Mouse (Mus musculus): ENCODE results near the gene Rnls. TPM values are rescaled to one million over a fixed set of nuclear protein-coding genes. Genes with fewer than 3 reads are reported as not detected.

Rnls gene
- total and polyA plus RNA-seq, 3 experiments, result 1.7 to 3.7 (median 2.8) TPM

DNA sequence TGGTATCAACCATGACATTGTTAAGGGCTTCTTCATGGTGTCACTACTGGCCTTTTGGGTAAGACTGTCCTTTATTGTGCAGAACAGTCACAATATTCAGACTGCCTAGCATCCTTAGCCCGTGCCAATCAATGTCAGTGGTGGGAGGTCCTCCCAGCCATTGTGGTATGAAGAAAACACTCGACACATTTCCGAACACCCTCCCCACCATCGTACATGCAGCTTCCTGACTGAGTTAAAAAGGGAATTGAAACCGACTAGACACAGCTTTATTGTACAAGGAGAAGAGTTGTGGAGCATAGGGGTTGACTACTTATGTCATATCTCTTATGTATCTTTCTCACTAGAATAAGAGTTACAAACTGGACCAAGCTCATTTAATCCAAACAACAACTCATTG is 272.1 kb downstream of the Rnls start (continued):
- TF ChIP-seq MAZ (IDR thresholded peaks at IDR 0.05; ENCODE audit: low read depth, low read length) (peak; percentile 58; the same call in 1 of the 2 replicates), IRF4 (IDR thresholded peaks at IDR 0.05; ENCODE audit: low read depth, low read length) (peak; percentile 97)

DNA sequence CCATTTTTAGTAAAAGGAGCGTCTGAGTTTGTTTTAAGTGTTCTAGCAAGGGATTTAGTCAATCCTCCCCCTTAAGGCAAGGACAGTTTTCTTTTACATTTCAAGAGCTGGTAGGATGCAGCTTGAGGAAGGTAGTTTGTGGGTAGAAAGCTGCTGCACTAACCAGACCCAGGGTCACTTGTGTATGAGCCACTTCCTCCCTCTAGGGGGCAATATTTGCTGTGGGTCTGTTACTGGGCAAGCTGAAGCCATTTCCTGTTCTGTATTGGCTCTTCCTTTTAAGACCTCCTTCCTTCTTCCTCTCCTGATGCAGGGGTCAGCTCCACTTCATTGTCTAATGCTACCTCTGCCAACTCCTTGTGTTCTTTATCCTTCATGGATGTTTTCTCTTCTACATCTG is 273.2 kb downstream of the Rnls start:
- DNase-seq (ENCODE audit: extremely low read depth), result peak; percentile 63
- Histone ChIP-seq H3K4me2 (ENCODE audit: insufficient read depth, low read depth, poor library complexity, severe bottlenecking) (peak overlapping the region; percentile 37; the same call in 1 of the 2 replicates), H3K79me2 (replicated peaks; ENCODE audit: control insufficient read depth, extremely low read depth, insufficient read depth, poor library complexity, severe bottlenecking) (no peaks in the 10 kb centered on the region), H3K27me3 (replicated peaks) (no peaks in the 10 kb centered on the region), H3K36me3 (replicated peaks in 1 of 2; ENCODE audit: control insufficient read depth in 1 of 2, insufficient read depth in 1 of 2, low read length in 1 of 2) (no peaks in the 10 kb centered on the region), H3K4me3 (replicated peaks in 1 of 3; ENCODE audit: low read depth in 2 of 3, low read length in 2 of 3, poor library complexity in 1 of 3) (no peak overlapping the region), H3K27ac (ENCODE audit: insufficient read depth, low read depth) (peak overlapping the region; percentile 57; the same call in 1 of the 2 replicates), H3K9ac (ENCODE audit: insufficient read depth, low read depth) (peak overlapping the region; percentile 35; the same call in 1 of the 2 replicates), H3K9me3 (replicated peaks; ENCODE audit: low read length) (no peaks in the 10 kb centered on the region), H3K4me1 (ENCODE audit: control insufficient read depth in 1 of 2, insufficient read depth in 2 of 2) (peaks cover 23 to 55% of the 10 kb centered on the region in 2 experiments)
- TF ChIP-seq MEF2A (IDR thresholded peaks at IDR 0.05; ENCODE audit: borderline replicate concordance, low read depth, low read length), result no peak; the same call in 1 of the 2 replicates
- TF ChIP-seq ZMIZ1 (IDR thresholded peaks at IDR 0.05; ENCODE audit: low read depth, low read length), result no peak
- TF ChIP-seq BHLHE40 (IDR thresholded peaks at IDR 0.05; ENCODE audit: low read depth, low read length), result no peak
- no peak for TF ChIP-seq TCF12 (IDR thresholded peaks at IDR 0.05; ENCODE audit: low read depth, low read length)
- peak; percentile 15; the same call in 1 of the 2 replicates for TF ChIP-seq JUN (IDR thresholded peaks at IDR 0.05; ENCODE audit: insufficient read depth, low read depth, low read length)
- peak; percentile 71 for TF ChIP-seq HCFC1 (IDR thresholded peaks at IDR 0.05; ENCODE audit: low read depth, low read length)
- TF ChIP-seq SMC3 (IDR thresholded peaks at IDR 0.05; ENCODE audit: low read depth, low read length), result peak; percentile 86
- TF ChIP-seq MAZ (IDR thresholded peaks at IDR 0.05; ENCODE audit: low read depth, low read length), result 0 out of 2 replicates have a peak, but pooled peaks have one; percentile 15
- 0 out of 2 replicates have a peak, but pooled peaks have one; percentile 48 for TF ChIP-seq TBP (conservative IDR thresholded peaks at IDR 0.05; ENCODE audit: low read depth, low read length)
- TF ChIP-seq ELF1 (IDR thresholded peaks at IDR 0.05; ENCODE audit: low read depth, low read length), result peak; percentile 92
- no peak for TF ChIP-seq ZNF384 (IDR thresholded peaks at IDR 0.05; ENCODE audit: low read depth, low read length)
- no peak for TF ChIP-seq NRF1 (IDR thresholded peaks at IDR 0.05; ENCODE audit: low read depth, low read length)
- TF ChIP-seq ETS1 (conservative IDR thresholded peaks at IDR 0.05; ENCODE audit: low read depth, low read length), result no peak
- peak; percentile 45; the same call in 1 of the 2 replicates for TF ChIP-seq NELFE (IDR thresholded peaks at IDR 0.05; ENCODE audit: low read depth, low read length)
- TF ChIP-seq RAD21 (IDR thresholded peaks at IDR 0.05; ENCODE audit: low read depth, low read length), result peak; percentile 92
- no peak for TF ChIP-seq RCOR1 (conservative IDR thresholded peaks at IDR 0.05; ENCODE audit: low read depth, low read length)
- TF ChIP-seq USF2 (conservative IDR thresholded peaks at IDR 0.05; ENCODE audit: low read depth, low read length), result no peak
- TF ChIP-seq CTCF (conservative IDR thresholded peaks at IDR 0.05 in 1 of 2, IDR thresholded peaks at IDR 0.05 in 1 of 2; ENCODE audit: low read depth in 2 of 2, low read length in 2 of 2), result peak; percentile 70 to 88
- TF ChIP-seq CHD2 (IDR thresholded peaks at IDR 0.05; ENCODE audit: low read length), result no peak
- TF ChIP-seq ZKSCAN1 (IDR thresholded peaks at IDR 0.05; ENCODE audit: borderline replicate concordance, low read depth, low read length), result no peak
- TF ChIP-seq MXI1 (IDR thresholded peaks at IDR 0.05; ENCODE audit: low read depth, low read length), result no peak
- TF ChIP-seq POLR2AphosphoS2 (IDR thresholded peaks at IDR 0.05; ENCODE audit: low read depth, low read length), result no peak
- no peak for TF ChIP-seq E2F4 (IDR thresholded peaks at IDR 0.05; ENCODE audit: insufficient replicate concordance, low read depth, low read length)
- TF ChIP-seq MAX (IDR thresholded peaks at IDR 0.05; ENCODE audit: low read length), result no peak
- peak; percentile 66; the same call in 1 of the 2 replicates for TF ChIP-seq IRF4 (IDR thresholded peaks at IDR 0.05; ENCODE audit: low read depth, low read length)
- no peak for TF ChIP-seq MAFK (IDR thresholded peaks at IDR 0.05; ENCODE audit: insufficient replicate concordance, low read length)
- TF ChIP-seq UBTF (IDR thresholded peaks at IDR 0.05; ENCODE audit: low read depth, low read length), result no peak
- TF ChIP-seq JUND (conservative IDR thresholded peaks at IDR 0.05; ENCODE audit: low read depth, low read length), result no peak
- peak; percentile 60 for TF ChIP-seq ZC3H11A (IDR thresholded peaks at IDR 0.05; ENCODE audit: low read depth, low read length)
- TF ChIP-seq PAX5 (IDR thresholded peaks at IDR 0.05; ENCODE audit: low read length), result no peak
- 0 out of 2 replicates have a peak, but pooled peaks have one; percentile 8 for TF ChIP-seq KAT2A (IDR thresholded peaks at IDR 0.05; ENCODE audit: insufficient replicate concordance, low read length)
- TF ChIP-seq POLR2A (IDR thresholded peaks at IDR 0.05; ENCODE audit: low read depth, low read length), result no peak
- TF ChIP-seq MYC (IDR thresholded peaks at IDR 0.05; ENCODE audit: low read depth, low read length), result 0 out of 2 replicates have a peak, but pooled peaks have one; percentile 29
- TF ChIP-seq CHD1 (IDR thresholded peaks at IDR 0.05; ENCODE audit: low read depth, low read length), result no peak
- TF ChIP-seq EP300 (IDR thresholded peaks at IDR 0.05; ENCODE audit: low read length), result no peak
- dilution Hi-C loops (cut with MboI; ENCODE audit: extremely low pct_ligation_motif_present, extremely low pct_unique_long_range_greater_than_20kb, low sequenced_read_pairs), result no loop called here
- in situ Hi-C loops (cut with MboI; ENCODE audit: low pct_ligation_motif_present, low pct_unique_long_range_greater_than_20kb, low sequenced_read_pairs), result loop anchor here (5.0 to 25.0 kb wide), 2 partner anchors 108 to 357 kb away; partner anchors contain the start of gene Pten

Data from CH12.LX (cell line).